Mouse (Mus musculus) embryonic fibroblast, embryonic 13.5 days (primary cell): ENCODE measurements around the gene Prss28. TPM values are rescaled to one million over a fixed set of nuclear protein-coding genes. Genes with fewer than 3 reads are reported as not detected.

Experiments used
- H3K27ac ChIP-seq: 2 replicates; pipeline ENCODE4 v1.5.1; 2012; ENCODE audit warnings: low read length, control low read depth, inconsistent platforms; ENCODE audit not compliant: insufficient read depth
- H3K4me1 ChIP-seq: 2 replicates; pipeline ENCODE4 v1.6.1; 2011; ENCODE audit warnings: low read length; ENCODE audit not compliant: control insufficient read depth, insufficient read depth
- H3K4me3 ChIP-seq: 2 replicates; pipeline ENCODE4 v1.5.1; 2011; ENCODE audit warnings: mild to moderate bottlenecking, control low read depth, low read length; ENCODE audit not compliant: insufficient read depth
- CTCF ChIP-seq: IDR thresholded peaks from 2 replicates; pipeline ENCODE4 v1.5.1; 2011; ENCODE audit warnings: mild to moderate bottlenecking, control low read depth, low read length, moderate library complexity, borderline replicate concordance; ENCODE audit not compliant: insufficient read depth
- POLR2A ChIP-seq: IDR thresholded peaks from 2 replicates; pipeline ENCODE4 v1.6.1; 2011; ENCODE audit warnings: low read depth, mild to moderate bottlenecking, control low read depth, low read length, moderate library complexity
- polyA plus RNA-seq: library from polyadenylated mRNA; stranded (reverse); fragments of >200 nt; gene quantifications from 2 replicates; pipeline ENCODE4 v1.2.4, GENCODE M21; 2011; ENCODE audit warnings: low read depth; ENCODE audit not compliant: missing spikeins, insufficient read length

Prss28 gene
- polyA plus RNA-seq, 1 experiment, result not detected

- H3K4me1 ChIP-seq, result no peaks in the 10 kb centered on the region
- H3K27ac ChIP-seq, result no peak overlapping the region
- no peak overlapping the region for H3K4me3 ChIP-seq
- peak; percentile 80; the same call in 1 of the 2 replicates for TF ChIP-seq CTCF
- no peak for TF ChIP-seq POLR2A
Measured at GRCm38 (mm10) chr17:25285033-25285432, 23.4 kb upstream of the Prss28 start.

- no peak overlapping the region for H3K27ac ChIP-seq
- H3K4me1 ChIP-seq, result no peaks in the 10 kb centered on the region
- no peak overlapping the region for H3K4me3 ChIP-seq
- TF ChIP-seq CTCF, result peak; percentile 93
- no peak for TF ChIP-seq POLR2A
Measured at GRCm38 (mm10) chr17:25288842-25289241, 19.6 kb upstream of the Prss28 start.

- H3K27ac ChIP-seq, result no peak overlapping the region
- TF ChIP-seq CTCF (0 out of 2 replicates have a peak, but pooled peaks have one; percentile 2), POLR2A (no peak)
- no peaks in the 10 kb centered on the region for H3K4me1 ChIP-seq
- H3K4me3 ChIP-seq, result no peak overlapping the region
Measured at GRCm38 (mm10) chr17:25290411-25290810, 18.0 kb upstream of the Prss28 start.

- Histone ChIP-seq H3K27ac (no peak overlapping the region), H3K4me1 (no peaks in the 10 kb centered on the region), H3K4me3 (no peak overlapping the region)
- TF ChIP-seq POLR2A (no peak), CTCF (no peak)
Measured at GRCm38 (mm10) chr17:25293495-25293894, 15.0 kb upstream of the Prss28 start.

GRCm38 (mm10) chr17:25294111-25294510 is 14.3 kb upstream of the Prss28 start:
- H3K4me1 ChIP-seq, result no peaks in the 10 kb centered on the region
- TF ChIP-seq CTCF, result no peak
- TF ChIP-seq POLR2A, result no peak
- H3K27ac ChIP-seq, result no peak overlapping the region
- no peak overlapping the region for H3K4me3 ChIP-seq

- H3K4me1 ChIP-seq, result no peaks in the 10 kb centered on the region
- no peak within 1 kb of the TSS for H3K27ac ChIP-seq
- no peak within 1 kb of the TSS for H3K4me3 ChIP-seq
- TF ChIP-seq CTCF (no peak), POLR2A (no peak)
Measured at GRCm38 (mm10) chr17:25298094-25298493, 10.4 kb upstream of the Prss28 start, which contains the start of gene Prss34. Prss34 (plus strand) TSS chr17:25298394.

GRCm38 (mm10) chr17:25318354-25318753 is 9.9 kb downstream of the Prss28 start, which contains the start of gene Prss29:
Prss29 (plus strand) TSS chr17:25318654.
- TF ChIP-seq CTCF (no peak), POLR2A (no peak)
- no peak within 1 kb of the TSS for H3K4me3 ChIP-seq
- no peak within 1 kb of the TSS for H3K27ac ChIP-seq
- H3K4me1 ChIP-seq, result no peaks in the 10 kb centered on the region

- Histone ChIP-seq H3K4me1 (no peaks in the 10 kb centered on the region), H3K4me3 (no peak overlapping the region), H3K27ac (no peak overlapping the region)
- TF ChIP-seq CTCF, result no peak
- TF ChIP-seq POLR2A, result no peak
Measured at GRCm38 (mm10) chr17:25320819-25321218, 12.4 kb downstream of the Prss28 start.

- TF ChIP-seq POLR2A, result no peak
- TF ChIP-seq CTCF, result no peak
- Histone ChIP-seq H3K4me1 (no peaks in the 10 kb centered on the region), H3K4me3 (no peak overlapping the region), H3K27ac (no peak overlapping the region)
Measured at GRCm38 (mm10) chr17:25322930-25323329, 14.5 kb downstream of the Prss28 start.

- H3K27ac ChIP-seq, result no peak overlapping the region
- no peak for TF ChIP-seq POLR2A
- H3K4me1 ChIP-seq, result no peaks in the 10 kb centered on the region
- H3K4me3 ChIP-seq, result no peak overlapping the region
Measured at GRCm38 (mm10) chr17:25332321-25332720, 23.9 kb downstream of the Prss28 start.

- no peak for TF ChIP-seq POLR2A
- TF ChIP-seq CTCF, result peak; percentile 94
- no peak overlapping the region for H3K4me3 ChIP-seq
- no peaks in the 10 kb centered on the region for H3K4me1 ChIP-seq
- no peak overlapping the region for H3K27ac ChIP-seq
Measured at GRCm38 (mm10) chr17:25333943-25334342, 25.5 kb downstream of the Prss28 start.
